Mouse (Mus musculus) layer of hippocampus, adult 9-10 months (tissue): ENCODE data around the gene Setd4.
A peak's percentile ranks its signal among the peaks of the same experiment; 100 is the strongest.
"Not testable (repeated sequence)": the region's sequence is repeated elsewhere in the genome, so short reads cannot be mapped to it uniquely, and the experiment has no call there.

Source experiments
- DNase-seq: peaks from one replicate; pipeline ENCODE4 v3.0.0; 2022; ENCODE audit warnings: low spot score

Gene Setd4

GRCm38 (mm10) chr16:93603439-93604212 is at the start of gene Setd4:
Gene Setd4, minus strand, starts transcription at chr16:93604063.
- peak; percentile 83 for DNase-seq

DNA sequence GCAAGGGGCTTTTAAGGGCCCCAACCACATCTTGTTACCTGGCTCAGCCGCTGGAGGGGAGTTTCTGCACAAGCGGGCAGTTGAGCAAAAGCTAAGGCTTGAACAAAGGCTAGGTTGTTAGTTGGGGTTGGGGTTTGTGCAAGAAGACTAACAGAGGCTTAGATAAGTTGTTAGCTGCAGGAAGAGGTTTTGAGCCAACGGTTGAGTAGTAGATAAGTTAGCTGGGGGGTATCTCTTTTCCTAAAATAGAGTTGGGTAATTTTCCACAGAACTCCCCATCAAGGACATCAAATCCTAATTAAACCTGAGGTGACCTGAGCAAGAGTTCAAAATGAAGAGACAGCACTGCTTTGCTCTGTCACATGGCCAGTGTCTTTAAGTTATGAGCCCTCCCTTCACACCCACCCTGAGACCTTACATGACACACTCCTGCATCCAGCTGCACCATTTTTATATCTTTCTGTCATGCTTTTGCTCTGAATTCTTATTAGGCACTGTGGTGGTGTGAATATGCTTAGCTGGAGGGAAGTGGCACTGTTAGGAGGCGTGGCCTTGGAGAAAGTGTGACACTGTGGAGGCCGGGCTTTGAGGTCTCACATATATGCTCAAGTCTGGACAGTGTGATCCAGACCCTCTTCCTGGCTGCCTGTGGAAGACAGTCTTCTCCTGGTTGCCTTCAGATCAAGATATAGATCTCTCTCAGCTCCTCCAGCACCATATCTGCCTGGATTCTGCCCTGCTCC is 44.7 kb upstream of the Setd4 start:
- DNase-seq, result no peak

DNA sequence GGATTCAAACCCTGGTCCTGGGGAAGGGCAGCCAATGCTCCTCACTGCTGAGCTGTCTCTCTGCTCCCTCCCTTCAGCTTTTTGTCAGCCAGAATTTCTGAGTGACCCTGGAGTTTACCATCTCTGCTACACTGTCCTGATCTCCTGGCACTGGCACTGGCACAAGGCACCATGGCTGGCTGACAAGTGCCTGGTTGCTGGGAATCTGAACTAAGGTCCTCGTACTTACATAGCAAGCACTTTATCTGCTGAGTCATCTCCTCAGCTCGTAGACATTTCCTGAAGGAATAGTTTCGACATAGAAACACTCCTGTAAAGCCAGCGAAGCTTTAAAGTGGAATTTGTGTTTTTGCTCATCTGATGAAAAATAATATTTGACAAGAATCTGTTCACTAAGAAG is 40.1 kb upstream of the Setd4 start:
- DNase-seq, result no peak

GRCm38 (mm10) chr16:93627761-93628400 is 24.0 kb upstream of the Setd4 start, which contains the start of gene Gm5678:
Gene Gm5678, plus strand, starts transcription at chr16:93628097.
- no peak for DNase-seq

DNA sequence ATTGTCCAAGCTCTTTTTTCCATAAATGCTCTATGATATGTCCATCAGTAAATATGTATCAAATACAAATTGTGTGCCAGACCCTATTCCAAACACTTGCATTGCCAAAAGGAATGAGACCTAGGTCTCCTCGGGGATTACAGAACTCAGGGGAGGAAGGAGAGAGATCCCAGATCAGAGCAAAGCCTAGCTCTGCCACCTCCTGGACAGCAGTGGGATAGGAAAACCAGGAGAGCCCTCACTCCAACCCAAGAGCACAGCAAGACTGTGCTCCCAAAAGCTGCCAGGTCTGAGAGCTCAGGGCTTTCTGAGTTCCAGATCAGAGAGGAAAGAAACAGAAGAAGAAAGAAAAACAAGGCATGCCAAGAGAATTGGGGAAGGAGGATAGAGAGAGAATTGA is 22.9 kb upstream of the Setd4 start:
- DNase-seq, result no peak

- DNase-seq, result no peak
Measured at GRCm38 (mm10) chr16:93624671-93625070, 20.8 kb upstream of the Setd4 start.

GRCm38 (mm10) chr16:93623759-93624158 is 19.9 kb upstream of the Setd4 start:
- not testable (repeated sequence) for DNase-seq

- DNase-seq, result no peak
Measured at GRCm38 (mm10) chr16:93615118-93615870, 11.4 kb upstream of the Setd4 start.

- DNase-seq, result no peak
Measured at GRCm38 (mm10) chr16:93610961-93611360, 7.1 kb upstream of the Setd4 start.

GRCm38 (mm10) chr16:93609796-93610195 is 5.9 kb upstream of the Setd4 start:
- DNase-seq, result no peak

DNA sequence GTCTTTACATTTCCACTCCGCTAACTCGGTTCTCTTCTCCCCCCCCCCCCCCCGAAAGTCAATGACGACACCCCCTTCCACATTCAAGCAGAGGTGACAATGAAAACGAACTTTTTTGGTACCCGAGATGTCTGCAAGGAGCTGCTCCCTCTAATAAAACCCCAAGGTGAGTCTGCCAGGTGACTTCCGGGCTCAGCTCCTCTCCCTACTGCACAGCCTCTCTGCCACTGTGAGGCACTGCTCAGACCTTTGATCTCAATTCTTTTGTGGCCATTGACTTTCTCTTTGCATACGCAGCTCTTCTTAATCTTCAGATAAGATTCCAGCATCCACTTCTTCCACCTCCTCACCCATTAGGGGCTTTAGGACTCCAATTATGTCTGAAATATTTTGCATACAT is 4.9 kb upstream of the Setd4 start:
- no peak for DNase-seq

GRCm38 (mm10) chr16:93607669-93608101 is 3.8 kb upstream of the Setd4 start:
- peak; percentile 58 for DNase-seq

DNA sequence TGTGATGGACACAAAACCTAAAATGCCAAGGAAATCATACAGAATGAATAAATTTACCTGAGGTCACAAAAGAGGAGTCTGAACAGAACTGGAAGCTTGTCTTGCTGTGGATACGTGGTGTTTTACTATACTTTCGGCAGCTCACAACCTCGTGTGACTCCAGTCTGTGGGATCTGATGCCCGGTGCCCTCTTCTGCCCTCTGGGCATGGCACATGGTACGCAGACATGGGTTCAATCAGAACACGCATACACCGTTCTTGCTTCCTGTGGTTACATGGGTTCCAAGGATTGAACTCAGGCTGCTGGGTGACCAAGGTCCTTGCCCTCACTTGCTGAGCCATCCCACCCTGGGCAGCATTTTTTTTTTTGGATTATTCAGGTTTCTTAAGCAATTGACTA is 2.3 kb upstream of the Setd4 start:
- no peak for DNase-seq

- no peak for DNase-seq
Measured at GRCm38 (mm10) chr16:93605553-93605952, 1.7 kb upstream of the Setd4 start, which contains the start of gene Cbr1. Gene Cbr1, plus strand, starts transcription at chr16:93605853.

GRCm38 (mm10) chr16:93604481-93604969 is 662 bp upstream of the Setd4 start:
- DNase-seq, result no peak

DNA sequence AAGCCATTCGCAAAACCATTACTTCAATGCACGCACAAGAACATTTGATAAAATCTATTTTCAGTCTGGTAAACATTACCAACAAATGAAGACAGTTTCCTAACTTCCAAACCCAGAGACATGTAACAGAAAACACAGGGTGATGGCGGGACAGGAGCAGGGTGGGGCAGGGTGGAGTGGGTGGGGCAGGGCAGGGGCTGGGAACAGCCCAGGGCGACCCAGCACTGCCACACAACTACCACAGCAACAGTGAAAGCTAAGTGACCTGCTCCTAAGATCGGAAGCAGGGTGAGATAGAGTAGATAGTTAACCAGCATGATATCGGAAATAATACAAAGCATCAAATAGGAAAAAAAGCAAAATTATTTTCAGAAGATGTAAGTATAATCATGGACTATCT is 4.4 kb downstream of the Setd4 start:
- no peak for DNase-seq

DNA sequence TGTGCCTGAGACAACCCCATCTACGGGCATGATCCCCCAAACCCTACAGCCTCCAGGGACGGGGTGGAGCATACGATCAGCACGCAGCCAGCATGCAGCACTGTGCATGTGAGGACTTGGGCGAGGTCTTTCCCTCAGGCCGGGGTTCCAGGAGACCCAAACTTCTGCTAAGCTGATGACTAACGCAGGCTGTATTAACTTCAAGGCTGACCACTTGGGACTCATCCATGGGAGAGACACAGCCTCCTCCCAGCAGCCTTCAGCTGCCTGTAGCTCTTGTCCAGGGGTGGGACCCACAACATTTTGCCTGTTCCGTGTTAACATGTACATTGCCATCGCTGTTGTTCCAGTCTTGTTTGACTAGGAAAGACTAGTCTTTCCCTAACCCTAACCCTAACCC is 6.3 kb downstream of the Setd4 start:
- no peak for DNase-seq

DNA sequence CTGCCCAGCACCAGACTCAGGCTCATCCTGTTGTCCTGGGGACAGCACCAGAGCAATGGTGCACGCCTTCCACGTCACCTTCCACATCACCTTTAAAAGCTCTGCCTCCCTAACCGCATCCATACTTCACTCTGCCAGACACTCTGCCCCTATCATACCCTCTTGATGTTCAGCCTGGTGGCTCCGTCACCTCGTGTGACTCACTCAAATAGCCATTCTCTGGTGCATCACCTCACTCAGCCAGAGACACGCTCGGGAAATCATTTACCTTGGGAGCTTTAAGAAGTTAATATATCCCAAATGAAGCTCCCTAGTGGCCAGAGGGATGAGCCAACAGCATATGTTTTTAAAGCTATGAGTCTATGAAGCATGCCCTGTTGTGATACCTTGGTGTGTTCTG is 7.1 kb downstream of the Setd4 start:
- no peak for DNase-seq

- DNase-seq, result no peak
Measured at GRCm38 (mm10) chr16:93595766-93596165, 8.1 kb downstream of the Setd4 start.

DNA sequence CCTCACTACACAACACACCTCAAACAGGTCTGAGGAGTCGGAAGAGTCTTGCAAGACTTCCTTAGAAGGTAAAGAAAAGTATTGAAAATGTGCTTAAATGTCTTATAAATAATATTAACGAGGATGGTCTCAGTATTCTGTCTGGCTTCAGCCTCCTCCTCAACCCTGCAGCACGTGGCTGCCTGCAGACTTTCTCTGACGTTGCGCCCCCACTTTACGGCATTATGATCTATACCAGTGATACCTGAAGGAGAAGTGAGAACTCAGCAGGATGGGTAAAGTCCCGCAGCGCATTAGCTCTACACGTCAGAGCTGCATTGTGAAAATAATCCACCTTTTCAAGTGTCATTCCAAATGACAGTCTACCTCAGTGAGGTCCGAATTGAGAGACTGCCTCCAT is 9.4 kb downstream of the Setd4 start:
- no peak for DNase-seq

- no peak for DNase-seq
Measured at GRCm38 (mm10) chr16:93593406-93593805, 10.5 kb downstream of the Setd4 start.

- no peak for DNase-seq
Measured at GRCm38 (mm10) chr16:93592711-93593110, 11.2 kb downstream of the Setd4 start.
